Mouse (Mus musculus) left cerebral cortex, adult 6 months (tissue): Measurements from ENCODE around the gene Smim4. TPM values are rescaled to one million over a fixed set of nuclear protein-coding genes. Genes with fewer than 3 reads are reported as not detected.

Experiments used
- long read RNA-seq, 2 experiments: library from polyadenylated mRNA; unstranded; transcript quantifications; one replicate each; pipeline ENCODE4 v2.0.0; 2019 to 2020
- polyA plus RNA-seq: library from polyadenylated mRNA; unstranded; fragments of <200 nt; fragmentation: Nextera tagmentation; gene quantifications from 2 replicates; pipeline ENCODE4 v1.2.3, GENCODE M21; 2021

Smim4 gene
- 129 and 147 TPM in 2 replicates for polyA plus RNA-seq
- long read RNA-seq, experiment 1, partial matches to known transcripts = 0 of 10 reads
- long read RNA-seq, experiment 1, other reads (novel, unspliced or antisense) = 5 of 10 reads
- long read RNA-seq, experiment 2, transcript Smim4-201 (2 exons, 311 nt) = major isoform, 51 of 67 reads
- long read RNA-seq, experiment 2, partial matches to known transcripts = 0 of 67 reads
- long read RNA-seq, experiment 2, other reads (novel, unspliced or antisense) = 11 of 67 reads

GRCm38 (mm10) chr14:31128826-31129219, at the start of gene Smim4:
TSS of gene Smim4 (minus strand) at chr14:31128956.

GRCm38 (mm10) chr14:31168425-31168824, 39.7 kb upstream of the Smim4 start, which contains the start of gene Stab1:
TSS of gene Stab1 (minus strand) at chr14:31168641.

GRCm38 (mm10) chr14:31130236-31131220, 1.8 kb upstream of the Smim4 start, which contains the start of gene Nt5dc2:
TSS of gene Nt5dc2 (plus strand) at chr14:31131053.

Other genes with a start within 250 kb of the Smim4 start
- gene Mustn1, start 249.8 kb downstream of the Smim4 start, polyA plus RNA-seq = 1.7 and 2.2 TPM in 2 replicates
- not detected in 2 replicates for gene Itih4, start 242.5 kb downstream of the Smim4 start, polyA plus RNA-seq
- gene Itih3, start 205.2 kb downstream of the Smim4 start, polyA plus RNA-seq = 10.8 and 23.2 TPM in 2 replicates
- gene Itih1, start 185.7 kb downstream of the Smim4 start, polyA plus RNA-seq = not detected in 2 replicates
- 6.7 and 7.2 TPM in 2 replicates for gene Nek4, start 177.6 kb downstream of the Smim4 start, polyA plus RNA-seq
- 16.3 and 21.3 TPM in 2 replicates for gene Glt8d1, start 127.6 kb downstream of the Smim4 start, polyA plus RNA-seq
- 514 and 571 TPM in 2 replicates for gene Spcs1, start 127.3 kb downstream of the Smim4 start, polyA plus RNA-seq
- gene Pbrm1, start 109.8 kb downstream of the Smim4 start, polyA plus RNA-seq = 8.6 and 18.1 TPM in 2 replicates
- gene Gnl3, start 109.8 kb downstream of the Smim4 start, polyA plus RNA-seq = 13.2 and 15.2 TPM in 2 replicates
- 5.2 and 7.7 TPM in 2 replicates for gene Nt5dc2, start 2.1 kb upstream of the Smim4 start, polyA plus RNA-seq
- 7.3 and 8.7 TPM in 2 replicates for gene Stab1, start 39.7 kb upstream of the Smim4 start, polyA plus RNA-seq
- gene Tnnc1, start 79.4 kb upstream of the Smim4 start, polyA plus RNA-seq = 65.8 and 69.3 TPM in 2 replicates
- 114 and 135 TPM in 2 replicates for gene Nisch, start 88.0 kb upstream of the Smim4 start, polyA plus RNA-seq
- 0.05 and 0.06 TPM in 2 replicates for gene Sema3g, start 88.9 kb upstream of the Smim4 start, polyA plus RNA-seq
- 3.6 and 3.7 TPM in 2 replicates for gene Phf7, start 122.4 kb upstream of the Smim4 start, polyA plus RNA-seq
- gene Bap1, start 122.5 kb upstream of the Smim4 start, polyA plus RNA-seq = 78.3 and 83.8 TPM in 2 replicates
- gene Dnah1, start 194.9 kb upstream of the Smim4 start, polyA plus RNA-seq = 2.8 and 3.2 TPM in 2 replicates
- gene Capn7, start 207.7 kb upstream of the Smim4 start, polyA plus RNA-seq = 14.1 and 16.4 TPM in 2 replicates